Mouse (Mus musculus): ENCODE measurements around the gene Hsd17b1. TPM values are rescaled to one million over a fixed set of nuclear protein-coding genes. Genes with fewer than 3 reads are reported as not detected.

The Hsd17b1 gene
- polyA plus RNA-seq, 1 experiment: 0.78 TPM

GRCm38 (mm10) chr11:101086756-101087681 lies 8.8 kb downstream of the Hsd17b1 start, which contains the start of gene Mlx:
Gene Mlx (plus strand): TSS chr11:101087277.
- TF ChIP-seq POLR2A (IDR thresholded peaks at IDR 0.05; ENCODE audit: borderline replicate concordance, extremely low read depth, insufficient read depth, insufficient read length, poor library complexity, severe bottlenecking) (peak; percentile 38; the same call in 1 of the 2 replicates), CTCF (IDR thresholded peaks at IDR 0.05; ENCODE audit: borderline replicate concordance, extremely low read depth, insufficient read depth, insufficient read length) (no peak)
- peak; percentile 97 for DNase-seq (ENCODE audit: low read depth)

GRCm38 (mm10) chr11:101087682-101088055 lies 9.5 kb downstream of the Hsd17b1 start:
- no peak for DNase-seq (ENCODE audit: low read depth)
- no peak for TF ChIP-seq POLR2A (IDR thresholded peaks at IDR 0.05; ENCODE audit: borderline replicate concordance, extremely low read depth, insufficient read depth, insufficient read length, poor library complexity, severe bottlenecking)
- TF ChIP-seq CTCF (IDR thresholded peaks at IDR 0.05; ENCODE audit: borderline replicate concordance, extremely low read depth, insufficient read depth, insufficient read length): no peak

GRCm38 (mm10) chr11:101089931-101090330 lies 11.7 kb downstream of the Hsd17b1 start:
- no peak for TF ChIP-seq CTCF (IDR thresholded peaks at IDR 0.05; ENCODE audit: borderline replicate concordance, extremely low read depth, insufficient read depth, insufficient read length)
- TF ChIP-seq POLR2A (IDR thresholded peaks at IDR 0.05; ENCODE audit: borderline replicate concordance, extremely low read depth, insufficient read depth, insufficient read length, poor library complexity, severe bottlenecking): no peak
- no peak for DNase-seq (ENCODE audit: low read depth)

GRCm38 (mm10) chr11:101094930-101095313 lies 16.7 kb downstream of the Hsd17b1 start:
- no peak for DNase-seq (ENCODE audit: low read depth)
- no peak for TF ChIP-seq CTCF (IDR thresholded peaks at IDR 0.05; ENCODE audit: borderline replicate concordance, extremely low read depth, insufficient read depth, insufficient read length)

GRCm38 (mm10) chr11:101095314-101096024 lies 17.3 kb downstream of the Hsd17b1 start, which contains the start of gene Psmc3ip:
Gene Psmc3ip (minus strand): TSS chr11:101095436.
- peak; percentile 98 for DNase-seq (ENCODE audit: low read depth)
- TF ChIP-seq POLR2A (IDR thresholded peaks at IDR 0.05; ENCODE audit: borderline replicate concordance, extremely low read depth, insufficient read depth, insufficient read length, poor library complexity, severe bottlenecking): no peak; the same call in 1 of the 2 replicates
- peak; percentile 74 for TF ChIP-seq CTCF (IDR thresholded peaks at IDR 0.05; ENCODE audit: borderline replicate concordance, extremely low read depth, insufficient read depth, insufficient read length)

GRCm38 (mm10) chr11:101098231-101098630 lies 20.0 kb downstream of the Hsd17b1 start:
- TF ChIP-seq POLR2A (IDR thresholded peaks at IDR 0.05; ENCODE audit: borderline replicate concordance, extremely low read depth, insufficient read depth, insufficient read length, poor library complexity, severe bottlenecking): no peak
- TF ChIP-seq CTCF (IDR thresholded peaks at IDR 0.05; ENCODE audit: borderline replicate concordance, extremely low read depth, insufficient read depth, insufficient read length): no peak
- no peak for DNase-seq (ENCODE audit: low read depth)

- DNase-seq (ENCODE audit: low read depth): no peak
- TF ChIP-seq POLR2A (IDR thresholded peaks at IDR 0.05; ENCODE audit: borderline replicate concordance, extremely low read depth, insufficient read depth, insufficient read length, poor library complexity, severe bottlenecking): no peak
- TF ChIP-seq CTCF (IDR thresholded peaks at IDR 0.05; ENCODE audit: borderline replicate concordance, extremely low read depth, insufficient read depth, insufficient read length): no peak
Observed at GRCm38 (mm10) chr11:101103011-101103410, 24.8 kb downstream of the Hsd17b1 start.

GRCm38 (mm10) chr11:101109351-101109750 lies 31.1 kb downstream of the Hsd17b1 start:
- TF ChIP-seq CTCF (IDR thresholded peaks at IDR 0.05; ENCODE audit: borderline replicate concordance, extremely low read depth, insufficient read depth, insufficient read length): no peak
- no peak for TF ChIP-seq POLR2A (IDR thresholded peaks at IDR 0.05; ENCODE audit: borderline replicate concordance, extremely low read depth, insufficient read depth, insufficient read length, poor library complexity, severe bottlenecking)
- DNase-seq (ENCODE audit: low read depth): no peak

- no peak for TF ChIP-seq POLR2A (IDR thresholded peaks at IDR 0.05; ENCODE audit: borderline replicate concordance, extremely low read depth, insufficient read depth, insufficient read length, poor library complexity, severe bottlenecking)
- no peak for TF ChIP-seq CTCF (IDR thresholded peaks at IDR 0.05; ENCODE audit: borderline replicate concordance, extremely low read depth, insufficient read depth, insufficient read length)
- DNase-seq (ENCODE audit: low read depth): no peak
Observed at GRCm38 (mm10) chr11:101110708-101111107, 32.5 kb downstream of the Hsd17b1 start.

- DNase-seq (ENCODE audit: low read depth): no peak
- TF ChIP-seq CTCF (IDR thresholded peaks at IDR 0.05; ENCODE audit: borderline replicate concordance, extremely low read depth, insufficient read depth, insufficient read length) (no peak), POLR2A (IDR thresholded peaks at IDR 0.05; ENCODE audit: borderline replicate concordance, extremely low read depth, insufficient read depth, insufficient read length, poor library complexity, severe bottlenecking) (no peak)
Observed at GRCm38 (mm10) chr11:101111178-101111577, 33.0 kb downstream of the Hsd17b1 start.

- DNase-seq (ENCODE audit: low read depth): no peak
- TF ChIP-seq POLR2A (IDR thresholded peaks at IDR 0.05; ENCODE audit: borderline replicate concordance, extremely low read depth, insufficient read depth, insufficient read length, poor library complexity, severe bottlenecking) (no peak), CTCF (IDR thresholded peaks at IDR 0.05; ENCODE audit: borderline replicate concordance, extremely low read depth, insufficient read depth, insufficient read length) (no peak)
Observed at GRCm38 (mm10) chr11:101112186-101112585, 34.0 kb downstream of the Hsd17b1 start.

All from brain, embryonic 14.5 days (tissue).